Mouse (Mus musculus) heart, postnatal 10 days (tissue): ENCODE data around the gene Ldlrap1. TPM values are rescaled to one million over a fixed set of nuclear protein-coding genes. Genes with fewer than 3 reads are reported as not detected.

Experiments used
- DNase-seq, 2 experiments: peaks; one replicate each; pipeline ENCODE4 v3.0.0; 2021
- intact Hi-C: fragments of 180-260 bp; cut with DNase I; formaldehyde crosslinking; loops from one replicate; pipeline ENCODE4 v1.15.1; 2025
- total RNA-seq, 2 experiments: library from RNA; stranded (reverse); gene quantifications; 2 replicates each; pipeline ENCODE4 v1.2.3; 2021

Ldlrap1 gene
- total RNA-seq, 2 experiments from 2014 or later: 21.8 to 24.3 TPM

- DNase-seq: no peak
- intact Hi-C loops: no loop called here
Observed at GRCm38 (mm10) chr4:134752911-134753426, 14.9 kb downstream of the Ldlrap1 start.

DNA sequence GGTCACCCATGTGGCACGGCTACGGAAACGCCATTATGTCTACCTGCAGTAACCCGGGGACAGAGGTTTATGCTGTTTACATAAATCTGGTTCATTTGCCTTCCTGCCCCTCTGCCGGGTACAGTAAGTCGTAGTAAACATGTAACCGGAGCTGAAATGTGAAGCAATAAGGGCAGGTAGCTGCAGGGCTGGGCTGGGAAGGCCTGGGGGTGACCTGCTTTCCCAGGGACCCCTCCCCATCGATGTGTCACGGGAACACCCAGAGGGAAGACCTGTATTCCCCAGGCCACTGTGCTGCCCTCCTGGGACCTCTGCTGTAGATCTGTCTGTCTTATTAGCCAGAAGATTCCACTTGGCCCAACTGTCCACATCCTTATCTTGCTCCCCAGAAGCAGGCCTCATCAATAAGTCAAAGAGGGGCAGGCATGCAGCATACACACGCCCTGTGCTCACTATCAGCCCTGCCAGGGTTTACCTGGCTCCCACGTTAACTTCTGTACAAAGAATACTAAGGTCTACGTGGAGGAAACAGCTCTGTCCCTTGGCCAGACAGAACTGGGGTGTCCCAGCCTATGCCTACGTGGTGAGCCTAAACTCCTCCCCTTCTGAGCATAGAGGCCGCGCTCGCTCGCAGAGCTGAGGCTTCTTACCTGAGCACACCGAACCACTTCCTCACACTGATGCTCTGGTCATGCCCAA, 16.0 kb downstream of the Ldlrap1 start:
- intact Hi-C loops: no loop called here

DNA sequence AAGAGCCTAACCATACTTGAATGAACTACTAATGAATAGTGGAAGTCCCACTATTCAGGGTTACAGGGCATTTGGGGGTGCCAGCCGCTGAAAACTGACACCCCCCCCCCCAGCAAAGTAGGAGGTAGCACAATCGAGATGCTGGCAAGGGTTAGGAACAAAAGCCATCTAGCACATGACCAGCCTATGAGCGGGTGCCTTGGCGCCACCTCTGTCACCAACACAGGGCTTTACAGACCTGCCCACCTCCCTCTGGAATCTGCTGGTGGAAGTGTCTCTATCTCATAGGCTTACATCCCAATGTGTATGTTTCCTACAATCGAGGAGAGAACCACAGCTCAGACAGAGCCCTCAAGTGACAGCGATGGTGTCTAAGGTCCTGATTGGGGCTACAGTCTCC, 17.0 kb downstream of the Ldlrap1 start:
- intact Hi-C loops: no loop called here
- no peak for DNase-seq

More for the DNA sequence above, 16.0 kb downstream of the Ldlrap1 start:
- DNase-seq: no peak

GRCm38 (mm10) chr4:134750263-134750662, 17.6 kb downstream of the Ldlrap1 start:
- DNase-seq: no peak
- intact Hi-C loops: no loop called here

GRCm38 (mm10) chr4:134749301-134750030, 18.4 kb downstream of the Ldlrap1 start:
- intact Hi-C loops: no loop called here
- DNase-seq: no peak

DNA sequence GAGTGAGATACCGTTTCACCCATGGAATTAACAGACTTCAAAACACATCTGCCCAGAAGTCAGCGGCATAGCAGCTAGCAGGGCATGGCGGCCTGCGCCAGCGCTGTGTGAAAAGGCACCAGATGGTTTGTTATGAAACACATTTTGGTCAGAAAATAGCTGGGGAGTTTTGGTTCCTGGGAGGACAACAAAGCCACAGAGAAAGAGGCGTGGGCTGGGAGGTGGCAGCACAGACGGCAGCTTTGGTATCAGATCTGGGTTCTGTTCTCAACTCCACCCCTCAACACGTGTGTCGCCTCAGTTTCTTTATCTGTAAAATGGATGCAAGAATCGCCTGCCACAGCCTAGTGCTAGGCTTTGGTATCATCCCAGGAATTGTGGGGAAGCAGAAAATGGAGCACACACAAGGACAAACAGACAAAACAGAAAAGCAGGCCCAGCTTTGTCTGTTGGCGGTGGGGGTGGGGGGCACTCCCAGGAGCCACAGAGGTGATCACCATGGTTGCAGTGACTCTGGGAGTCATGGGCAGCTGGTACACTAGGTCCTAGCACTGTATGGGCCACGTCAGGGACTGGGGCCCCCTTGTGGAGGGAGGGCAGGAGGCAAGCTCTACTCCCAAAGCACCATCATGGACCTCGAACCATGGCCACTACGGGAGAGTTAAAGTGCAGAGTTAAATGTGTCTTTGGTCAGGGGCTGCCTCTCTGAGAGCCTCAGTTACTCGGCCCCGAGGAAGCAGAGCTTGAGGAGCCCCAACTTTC, 21.7 kb downstream of the Ldlrap1 start:
- intact Hi-C loops: no loop called here
- no peak for DNase-seq

DNA sequence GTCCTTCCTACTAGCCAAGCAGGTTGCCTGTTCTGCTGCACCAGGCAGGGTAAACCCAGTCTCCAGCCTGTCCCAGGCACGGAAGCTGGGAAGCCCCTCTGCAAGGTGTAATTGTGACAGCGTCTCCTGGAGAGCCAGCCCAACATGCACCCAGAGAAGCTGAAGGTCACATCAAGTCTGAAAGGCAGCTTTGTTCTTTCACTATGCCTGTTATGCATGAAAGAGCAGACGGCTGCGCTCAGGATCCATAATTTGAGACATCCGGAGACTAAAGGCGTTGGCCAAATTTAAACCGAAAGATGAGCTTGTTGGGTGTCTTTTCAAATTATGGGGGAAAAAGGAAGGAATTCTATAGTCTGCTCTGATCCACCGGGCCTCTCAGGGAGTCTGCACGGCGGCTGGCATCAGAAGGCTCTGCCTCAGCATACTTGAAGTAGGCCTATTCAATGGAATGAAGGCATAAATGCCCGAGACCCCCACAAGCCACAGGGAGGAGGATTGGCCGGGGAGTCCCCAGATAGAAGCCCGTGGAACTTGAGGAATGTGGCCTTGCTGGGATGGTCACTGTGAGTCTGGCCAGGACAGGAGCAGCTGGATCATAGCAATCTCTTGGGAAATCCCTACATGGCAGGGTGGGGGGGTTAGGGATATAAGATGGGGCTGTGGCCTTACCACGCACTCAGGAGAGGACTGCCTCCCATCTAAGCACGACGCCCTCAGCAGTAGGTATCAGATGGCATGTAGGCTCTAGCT, 23.8 kb downstream of the Ldlrap1 start:
- intact Hi-C loops: no loop called here

DNA sequence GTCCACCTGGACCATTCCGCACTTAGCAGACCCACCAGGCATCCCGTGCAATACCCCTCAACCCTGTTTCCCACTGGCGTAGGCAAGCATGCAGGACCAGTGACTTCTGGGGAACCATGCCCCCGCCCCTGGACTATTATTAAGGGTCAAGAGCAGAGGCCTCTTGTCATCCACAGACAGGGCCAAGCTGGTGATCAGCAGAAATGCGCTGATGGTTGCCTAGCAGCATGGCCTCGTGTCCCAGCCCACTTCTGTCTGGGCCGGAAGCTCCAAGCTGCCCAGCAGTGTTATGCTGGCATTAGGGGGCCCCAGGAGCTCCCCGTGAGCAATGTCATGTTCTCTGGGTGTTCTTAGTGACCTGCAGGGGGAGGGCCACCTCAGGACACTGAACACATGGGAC, 25.9 kb downstream of the Ldlrap1 start:
- intact Hi-C loops: no loop called here
- no peak for DNase-seq

More for the DNA sequence above, 23.8 kb downstream of the Ldlrap1 start:
- no peak for DNase-seq

DNA sequence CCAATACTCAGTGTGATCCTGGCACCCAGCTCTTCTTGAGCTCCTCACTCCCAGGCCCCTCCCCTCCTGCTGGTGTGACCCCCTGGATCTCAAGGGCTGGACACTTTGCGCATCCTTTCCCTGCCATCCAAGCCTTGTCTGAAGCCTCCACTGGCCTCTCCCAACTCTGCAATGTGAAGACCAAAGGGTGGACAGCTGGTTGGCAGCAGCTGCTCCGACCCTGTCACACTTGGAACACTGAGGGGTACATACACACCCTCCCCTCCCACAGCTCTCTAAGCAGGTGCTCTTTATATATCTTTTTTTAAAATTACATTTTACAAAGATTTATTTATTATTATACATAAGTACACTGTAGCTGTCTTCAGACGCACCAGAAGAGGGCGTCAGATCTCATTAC, 27.6 kb downstream of the Ldlrap1 start:
- no peak for DNase-seq
- intact Hi-C loops: no loop called here

GRCm38 (mm10) chr4:134739530-134739929, 28.3 kb downstream of the Ldlrap1 start:
- no peak for DNase-seq
- intact Hi-C loops: no loop called here

GRCm38 (mm10) chr4:134737365-134737910, 30.4 kb downstream of the Ldlrap1 start:
- DNase-seq: no peak
- intact Hi-C loops: no loop called here

DNA sequence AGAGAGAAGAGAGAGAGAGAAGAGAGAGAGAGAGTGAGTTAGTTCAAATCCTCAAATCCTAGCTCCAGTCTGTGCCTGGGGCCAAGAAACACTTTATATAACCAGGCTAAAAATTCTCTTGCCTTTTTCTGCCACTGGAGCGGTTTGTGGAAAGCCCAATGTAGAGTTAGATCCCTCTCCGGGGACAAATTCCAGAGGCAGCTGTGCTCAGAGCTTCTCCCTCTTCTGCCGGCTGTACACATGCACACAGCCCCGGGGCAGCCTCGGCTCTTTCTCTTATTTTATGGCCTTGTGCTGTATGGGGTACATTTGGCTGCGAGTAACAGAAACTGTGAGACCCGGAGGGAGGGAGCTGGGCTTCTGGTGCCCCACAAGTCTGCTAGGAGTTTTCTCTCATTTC, 31.7 kb downstream of the Ldlrap1 start:
- intact Hi-C loops: no loop called here
- peak in 1 of 2 experiments; percentile 43 for DNase-seq

DNA sequence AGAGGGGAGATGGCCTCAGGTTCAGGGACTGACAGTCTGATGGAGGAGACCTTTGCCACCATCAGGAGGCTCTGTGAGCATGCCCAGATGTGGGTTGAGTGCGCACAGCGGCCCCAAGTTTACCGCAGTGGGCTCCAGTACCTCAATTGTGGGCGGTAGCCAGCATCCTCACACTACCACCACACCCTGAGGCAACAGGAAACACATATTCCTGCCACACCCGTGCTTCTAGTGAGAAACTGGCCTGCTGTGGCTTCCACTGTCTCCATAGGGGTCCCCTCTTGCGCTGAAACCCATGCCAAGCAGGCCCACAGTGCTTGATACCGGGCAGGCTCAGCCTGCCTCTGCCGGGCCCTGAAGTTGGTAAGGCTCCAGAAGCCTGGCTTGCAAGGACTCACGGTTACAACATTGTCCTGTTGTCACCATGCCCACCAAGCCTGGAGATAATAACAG, 33.2 kb downstream of the Ldlrap1 start:
- DNase-seq: peak; percentile 61 to 77
- intact Hi-C loops: no loop called here

DNA sequence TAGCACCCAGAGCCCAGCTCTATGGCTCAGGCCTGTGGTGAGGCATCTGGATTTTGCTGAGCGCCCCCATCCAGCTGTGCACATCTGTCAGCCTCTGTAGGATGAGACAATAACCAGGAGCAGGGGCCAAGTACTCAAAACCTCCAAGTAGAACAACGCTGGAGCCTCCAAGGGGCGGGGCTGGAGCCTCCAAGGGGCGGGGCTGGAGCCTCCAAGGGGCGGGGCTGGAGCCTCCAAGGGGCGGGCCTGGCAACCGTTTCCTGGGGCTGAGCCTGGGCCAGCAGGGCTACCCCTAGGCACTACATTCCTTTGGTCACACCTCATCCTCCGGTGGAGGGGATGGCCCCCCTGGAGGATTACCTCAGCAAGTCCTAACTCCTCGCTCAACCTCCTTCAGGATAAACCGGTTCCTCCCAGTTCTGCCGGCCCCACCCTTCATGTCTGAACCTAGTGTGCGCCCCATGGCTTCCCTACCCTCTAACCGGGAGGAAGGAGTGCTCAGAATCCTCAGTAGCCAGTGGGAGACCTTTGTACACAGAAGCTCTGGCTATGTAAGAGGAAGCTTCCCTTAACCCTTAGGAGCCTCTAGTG, 33.7 kb downstream of the Ldlrap1 start:
- DNase-seq: peak; percentile 81 to 86
- intact Hi-C loops: no loop called here

DNA sequence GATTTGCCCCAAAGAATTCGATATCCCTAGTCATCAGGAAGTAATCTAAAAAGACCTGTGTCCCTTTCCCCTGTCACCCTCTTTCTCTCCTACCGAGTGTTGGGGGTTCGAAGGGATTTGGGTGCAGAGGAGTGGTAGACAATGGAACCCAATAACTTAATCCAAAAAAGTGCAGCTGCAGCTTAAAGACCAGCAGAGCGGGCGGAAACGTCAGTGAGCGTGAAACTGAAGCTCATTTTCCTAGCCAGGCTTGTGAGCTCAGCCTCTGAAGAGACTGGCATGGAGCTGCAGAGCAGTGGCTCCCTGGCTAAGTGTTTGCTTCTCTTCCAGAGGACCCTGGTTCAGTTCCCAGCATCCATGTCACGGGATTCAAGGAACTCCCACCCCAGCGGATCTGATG, 34.5 kb downstream of the Ldlrap1 start:
- DNase-seq: no peak
- intact Hi-C loops: no loop called here

DNA sequence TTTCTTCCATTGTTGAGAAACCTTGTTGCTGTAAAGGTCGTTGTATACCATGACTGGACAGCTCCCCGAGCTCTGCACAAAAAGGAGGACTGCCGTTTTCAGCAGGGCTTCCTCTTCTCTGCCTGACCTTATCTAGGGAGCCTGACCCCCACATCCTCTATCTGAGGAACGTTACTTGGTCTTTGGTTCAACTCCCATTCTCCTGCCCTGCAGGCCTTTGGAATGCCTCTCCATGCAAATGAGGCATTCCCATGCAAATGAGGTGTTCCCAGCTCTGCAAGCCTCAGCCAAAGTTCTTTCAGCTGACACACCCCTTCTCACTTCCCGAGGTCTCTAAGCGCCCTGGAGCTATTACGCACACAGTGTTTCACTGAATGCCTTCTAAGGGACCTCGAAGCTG, 37.7 kb downstream of the Ldlrap1 start:
- DNase-seq: peak; percentile 61 to 65
- intact Hi-C loops: no loop called here

GRCm38 (mm10) chr4:134725735-134726345, 42.0 kb downstream of the Ldlrap1 start:
- DNase-seq: no peak
- intact Hi-C loops: no loop called here

GRCm38 (mm10) chr4:134724974-134725373, 42.9 kb downstream of the Ldlrap1 start:
- intact Hi-C loops: no loop called here
- DNase-seq: no peak

- intact Hi-C loops: no loop called here
- no peak for DNase-seq
Observed at GRCm38 (mm10) chr4:134723251-134723650, 44.6 kb downstream of the Ldlrap1 start.
